Mouse (Mus musculus): ENCODE data around the gene Cryzl2. TPM values are rescaled to one million over a fixed set of nuclear protein-coding genes. Genes with fewer than 3 reads are reported as not detected.
A peak's percentile ranks its signal among the peaks of the same experiment; 100 is the strongest.

The Cryzl2 gene
- total RNA-seq (2021) (1 to 10 TPM; 8.4 to 9.5 TPM), polyA plus RNA-seq (2012; rRNA removed) (15.2 and 21.8 TPM in 2 replicates)
- long read RNA-seq, transcript Cryzl2-203 (8 exons, 778 nt), result major isoform, 5 of 17 reads
- long read RNA-seq, transcript Cryzl2-201 (10 exons, 1,618 nt), result major isoform, 5 of 17 reads
- long read RNA-seq, partial matches to known transcripts, result 0 of 17 reads
- long read RNA-seq, other reads (novel, unspliced or antisense), result 6 of 17 reads

- peak within 1 kb of the TSS; percentile 49 for H3K27ac ChIP-seq
- intact Hi-C loops (cut with DNase I), result loop anchor here (2.0 to 5.0 kb wide), 2 partner anchors 176 to 372 kb away; no protein-coding TSS in a partner anchor
- no peaks in the 10 kb centered on the region for H3K36me3 ChIP-seq (ENCODE audit: control insufficient read depth, insufficient read depth, low read length)
- H3K4me1 ChIP-seq (ENCODE audit: control insufficient read depth, insufficient read depth, low read length), result peaks cover 3% of the 10 kb centered on the region
- no peaks in the 10 kb centered on the region for H3K79me2 ChIP-seq (replicated peaks; ENCODE audit: control insufficient read depth, insufficient read depth, low read length)
- peak; percentile 89 for DNase-seq
- peak; percentile 97 for TF ChIP-seq EP300 (IDR thresholded peaks at IDR 0.05; ENCODE audit: insufficient read depth, low read depth, low read length)
- peak; percentile 90 for TF ChIP-seq CTCF (IDR thresholded peaks at IDR 0.05)
- peak; percentile 65 for TF ChIP-seq POLR2A (IDR thresholded peaks at IDR 0.05; ENCODE audit: insufficient read depth, low read depth, low read length)
- H3K4me3 ChIP-seq, result peak within 1 kb of the TSS; percentile 49
- H3K27me3 ChIP-seq (ENCODE audit: control insufficient read depth, insufficient read depth, low read length), result no peaks in the 10 kb centered on the region
- peak within 1 kb of the TSS; percentile 32 for H3K9ac ChIP-seq (ENCODE audit: low read depth, low read length)
- WGBS, result 12% methylated on average over 28 of the region's 29 CpGs
These were observed at the start of gene Cryzl2 for GRCm38 (mm10) chr1:157458421-157459208. Cryzl2 (plus strand) TSS chr1:157458577.

DNA sequence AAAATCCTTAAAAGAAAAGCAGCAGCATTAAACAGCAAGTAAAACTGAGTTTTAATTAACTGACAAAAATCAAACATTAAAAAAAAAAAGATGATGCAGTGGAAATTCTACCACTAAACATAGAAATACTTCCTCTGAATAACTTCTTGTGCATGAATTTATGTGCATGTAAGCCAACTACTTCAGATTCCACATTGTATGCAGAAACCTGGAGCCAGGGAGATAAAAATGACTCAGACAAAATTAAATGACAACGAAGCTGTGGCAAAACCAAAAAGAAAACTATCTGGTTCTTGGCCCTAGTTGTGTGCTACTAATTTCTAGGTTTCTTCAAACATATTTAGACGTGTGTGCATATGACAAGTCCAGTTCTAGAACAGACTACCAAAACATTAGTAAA lies 48.7 kb upstream of the Cryzl2 start:
- H3K4me3 ChIP-seq, result peak overlapping the region; percentile 80
- H3K27me3 ChIP-seq (ENCODE audit: control insufficient read depth, insufficient read depth, low read length), result no peaks in the 10 kb centered on the region
- DNase-seq, result no peak
- peaks cover 6% of the 10 kb centered on the region for H3K79me2 ChIP-seq (replicated peaks; ENCODE audit: control insufficient read depth, insufficient read depth, low read length)
- H3K27ac ChIP-seq, result peak overlapping the region; percentile 92
- peaks cover 36% of the 10 kb centered on the region for H3K36me3 ChIP-seq (ENCODE audit: control insufficient read depth, insufficient read depth, low read length)
- TF ChIP-seq POLR2A (IDR thresholded peaks at IDR 0.05; ENCODE audit: insufficient read depth, low read depth, low read length), result no peak
- TF ChIP-seq EP300 (IDR thresholded peaks at IDR 0.05; ENCODE audit: insufficient read depth, low read depth, low read length), result no peak
- no peak for TF ChIP-seq CTCF (IDR thresholded peaks at IDR 0.05)
- WGBS, result 13% methylated on average over 2 of the region's 2 CpGs
- H3K4me1 ChIP-seq (ENCODE audit: control insufficient read depth, insufficient read depth, low read length), result peaks cover 12% of the 10 kb centered on the region
- no peak overlapping the region for H3K9ac ChIP-seq (ENCODE audit: low read depth, low read length)
- intact Hi-C loops (cut with DNase I), result loop anchor here (5.0 kb wide), 1 partner anchor 62 kb away; no protein-coding TSS in a partner anchor

- no peak for DNase-seq
- peaks cover 6% of the 10 kb centered on the region for H3K79me2 ChIP-seq (replicated peaks; ENCODE audit: control insufficient read depth, insufficient read depth, low read length)
- H3K27ac ChIP-seq, result peak overlapping the region; percentile 92
- H3K4me3 ChIP-seq, result peak overlapping the region; percentile 80
- peaks cover 11% of the 10 kb centered on the region for H3K4me1 ChIP-seq (ENCODE audit: control insufficient read depth, insufficient read depth, low read length)
- intact Hi-C loops (cut with DNase I), result loop anchor here (5.0 kb wide), 1 partner anchor 64 kb away; no protein-coding TSS in a partner anchor
- H3K9ac ChIP-seq (ENCODE audit: low read depth, low read length), result peak overlapping the region; percentile 91
- WGBS, result 8% methylated on average over 8 of the region's 8 CpGs
- H3K27me3 ChIP-seq (ENCODE audit: control insufficient read depth, insufficient read depth, low read length), result no peaks in the 10 kb centered on the region
- no peak for TF ChIP-seq POLR2A (IDR thresholded peaks at IDR 0.05; ENCODE audit: insufficient read depth, low read depth, low read length)
- TF ChIP-seq CTCF (IDR thresholded peaks at IDR 0.05), result no peak
- no peak for TF ChIP-seq EP300 (IDR thresholded peaks at IDR 0.05; ENCODE audit: insufficient read depth, low read depth, low read length)
- peaks cover 34% of the 10 kb centered on the region for H3K36me3 ChIP-seq (ENCODE audit: control insufficient read depth, insufficient read depth, low read length)
These were observed 47.4 kb upstream of the Cryzl2 start for GRCm38 (mm10) chr1:157410937-157411336.

DNA sequence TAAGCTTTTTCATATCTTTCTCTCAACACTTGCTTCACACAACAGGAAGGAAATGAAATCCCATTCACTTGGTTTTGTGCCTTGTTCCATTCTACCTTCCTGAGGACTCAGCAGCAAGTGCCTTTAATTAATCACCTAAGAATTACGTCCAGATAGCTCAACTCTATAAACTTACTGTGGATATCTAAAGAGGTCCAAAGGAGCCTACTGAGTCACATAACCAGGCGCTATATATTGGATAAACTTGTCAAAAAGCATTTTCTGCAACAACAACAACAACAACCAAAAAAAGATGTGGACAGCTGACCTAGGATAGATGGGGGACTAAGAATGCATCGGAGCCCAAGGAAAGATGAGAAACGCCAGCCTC lies 47.1 kb upstream of the Cryzl2 start:
- H3K9ac ChIP-seq (ENCODE audit: low read depth, low read length), result peak overlapping the region; percentile 91

GRCm38 (mm10) chr1:157411711-157412380 lies 46.5 kb upstream of the Cryzl2 start:
- TF ChIP-seq EP300 (IDR thresholded peaks at IDR 0.05; ENCODE audit: insufficient read depth, low read depth, low read length) (no peak), CTCF (IDR thresholded peaks at IDR 0.05) (peak; percentile 29)
- Histone ChIP-seq H3K4me1 (ENCODE audit: control insufficient read depth, insufficient read depth, low read length) (peaks cover 14% of the 10 kb centered on the region), H3K36me3 (ENCODE audit: control insufficient read depth, insufficient read depth, low read length) (peaks cover 42% of the 10 kb centered on the region), H3K4me3 (peak overlapping the region; percentile 80), H3K27me3 (ENCODE audit: control insufficient read depth, insufficient read depth, low read length) (no peaks in the 10 kb centered on the region), H3K79me2 (replicated peaks; ENCODE audit: control insufficient read depth, insufficient read depth, low read length) (peaks cover 4% of the 10 kb centered on the region), H3K9ac (ENCODE audit: low read depth, low read length) (peak overlapping the region; percentile 91), H3K27ac (peak overlapping the region; percentile 92)
- WGBS, result under 1% methylated on average over 71 of the region's 85 CpGs
- intact Hi-C loops (cut with DNase I), result loop anchor here (5.0 kb wide), 1 partner anchor 65 kb away; no protein-coding TSS in a partner anchor
- DNase-seq, result peak; percentile 79 to 82

More for the DNA sequence above, 47.1 kb upstream of the Cryzl2 start:
- TF ChIP-seq POLR2A (IDR thresholded peaks at IDR 0.05; ENCODE audit: insufficient read depth, low read depth, low read length), result no peak
- TF ChIP-seq CTCF (IDR thresholded peaks at IDR 0.05), result no peak
- TF ChIP-seq EP300 (IDR thresholded peaks at IDR 0.05; ENCODE audit: insufficient read depth, low read depth, low read length), result no peak
- Histone ChIP-seq H3K27me3 (ENCODE audit: control insufficient read depth, insufficient read depth, low read length) (no peaks in the 10 kb centered on the region), H3K27ac (peak overlapping the region; percentile 92), H3K4me1 (ENCODE audit: control insufficient read depth, insufficient read depth, low read length) (peaks cover 11% of the 10 kb centered on the region), H3K79me2 (replicated peaks; ENCODE audit: control insufficient read depth, insufficient read depth, low read length) (peaks cover 6% of the 10 kb centered on the region), H3K4me3 (peak overlapping the region; percentile 80), H3K36me3 (ENCODE audit: control insufficient read depth, insufficient read depth, low read length) (peaks cover 36% of the 10 kb centered on the region)
- intact Hi-C loops (cut with DNase I), result loop anchor here (5.0 kb wide), 1 partner anchor 64 kb away; no protein-coding TSS in a partner anchor
- under 1% methylated on average over 4 of the region's 4 CpGs for WGBS
- no peak for DNase-seq
